Mouse (Mus musculus) forebrain, postnatal 0 days (tissue): ENCODE results near the gene Shroom3. TPM values are rescaled to one million over a fixed set of nuclear protein-coding genes. Genes with fewer than 3 reads are reported as not detected.

Source experiments
- ATAC-seq: fragments of 200-750 bp; cut with Nextera tagmentation; 2 replicates; pipeline ENCODE4 v1.8.0; 2017; ENCODE audit warnings: mild to moderate bottlenecking, moderate library complexity
- DNase-seq: peaks from one replicate; pipeline ENCODE4 v3.0.0-alpha.2; 2015
- H3K27ac ChIP-seq: fragments of 300-500 bp; sonication (generic); 2 replicates; pipeline ENCODE4 v1.5.1; 2014; ENCODE audit warnings: low read depth, mild to moderate bottlenecking, antibody characterized with exemption, low read length, moderate library complexity, mixed read lengths
- H3K27me3 ChIP-seq: fragments of 300-500 bp; sonication (generic); 2 replicates; pipeline ENCODE4 v1.6.1; 2014; ENCODE audit warnings: mild to moderate bottlenecking, low read length, mixed read lengths; ENCODE audit not compliant: insufficient read depth
- H3K36me3 ChIP-seq: fragments of 300-500 bp; sonication (generic); 2 replicates; pipeline ENCODE4 v1.6.1; 2014; ENCODE audit warnings: mild to moderate bottlenecking, moderate library complexity; ENCODE audit not compliant: insufficient read depth
- H3K4me1 ChIP-seq: fragments of 300-500 bp; sonication (generic); 2 replicates; pipeline ENCODE4 v1.6.1; 2014; ENCODE audit warnings: antibody characterized with exemption; ENCODE audit not compliant: insufficient read depth
- H3K4me2 ChIP-seq: fragments of 300-500 bp; sonication (generic); 2 replicates; pipeline ENCODE4 v1.6.1; 2014; ENCODE audit warnings: low read depth, mild to moderate bottlenecking, moderate library complexity
- H3K4me3 ChIP-seq: fragments of 300-500 bp; sonication (generic); 2 replicates; pipeline ENCODE4 v1.5.1; 2014; ENCODE audit warnings: low read depth, low read length, mixed read lengths
- H3K9ac ChIP-seq: fragments of 300-500 bp; sonication (generic); 2 replicates; pipeline ENCODE4 v1.6.1; 2014; ENCODE audit warnings: mild to moderate bottlenecking
- H3K9me3 ChIP-seq: fragments of 300-500 bp; sonication (generic); 2 replicates; pipeline ENCODE4 v1.6.1; 2016; ENCODE audit warnings: low read length
- CTCF ChIP-seq: sonication (generic); IDR thresholded peaks from 2 replicates; pipeline ENCODE4 v1.5.1; 2016; ENCODE audit warnings: antibody characterized with exemption, control low read depth, low read depth
- WGBS: fragments of 180-500 bp; shearing (Covaris S2); extraction: QIAGEN DNeasy Blood & Tissue Kit; methylation state at CpG from one replicate; pipeline ENCODE4 v1.1.7; 2014; 5-methylcytosine and 5-hydroxymethylcytosine counted together
- polyA plus RNA-seq: library from polyadenylated mRNA; unstranded; fragments of >200 nt; fragmentation: Nextera tagmentation; extraction: Ambion mirVana; gene quantifications from 2 replicates; pipeline ENCODE4 v1.2.1, GENCODE M21; 2015
- total RNA-seq: library from RNA; depleted of rRNA; stranded (reverse); fragments of >200 nt; gene quantifications from 2 replicates; pipeline ENCODE4 v1.2.3, GENCODE M21; 2014

Gene Shroom3
- total and polyA plus RNA-seq, 2 experiments from 2014 or later, result 0.91 to 5.8 TPM

GRCm38 (mm10) chr5:92875836-92876235 lies 192.6 kb downstream of the Shroom3 start:
- Histone ChIP-seq H3K27me3 (no peaks in the 10 kb centered on the region), H3K9ac (no peak overlapping the region), H3K4me2 (no peak overlapping the region), H3K9me3 (no peaks in the 10 kb centered on the region), H3K36me3 (no peaks in the 10 kb centered on the region), H3K27ac (no peak overlapping the region), H3K4me3 (no peak overlapping the region), H3K4me1 (no peaks in the 10 kb centered on the region)
- no peak for TF ChIP-seq CTCF
- no peak for ATAC-seq
- DNase-seq, result no peak
- 86% methylated on average over 10 of the region's 10 CpGs for WGBS

DNA sequence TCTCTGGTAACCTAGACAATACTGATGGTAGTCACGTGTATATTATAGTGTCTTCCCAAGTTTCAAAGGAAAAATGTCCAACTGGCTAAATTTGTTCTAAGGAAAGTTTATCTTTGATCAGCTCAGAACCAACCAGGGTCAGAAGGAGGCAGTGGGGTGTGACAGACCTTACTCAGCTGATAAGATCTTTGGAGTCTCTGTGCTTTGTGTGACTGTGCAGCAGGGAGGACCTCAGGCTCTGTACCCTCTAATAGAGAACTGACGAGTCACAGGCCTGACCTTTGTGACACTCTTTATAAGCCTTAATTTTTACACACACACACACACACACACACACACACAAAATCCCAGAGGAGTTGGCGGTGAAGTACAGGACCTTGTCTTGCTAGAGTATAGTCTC lies 193.9 kb downstream of the Shroom3 start:
- WGBS, result 79% methylated on average over 3 of the region's 3 CpGs
- Histone ChIP-seq H3K4me3 (no peak overlapping the region), H3K4me2 (no peak overlapping the region), H3K9ac (no peak overlapping the region), H3K27ac (no peak overlapping the region), H3K4me1 (no peaks in the 10 kb centered on the region), H3K27me3 (no peaks in the 10 kb centered on the region), H3K36me3 (no peaks in the 10 kb centered on the region), H3K9me3 (no peaks in the 10 kb centered on the region)
- ATAC-seq, result no peak
- TF ChIP-seq CTCF, result no peak
- DNase-seq, result no peak

DNA sequence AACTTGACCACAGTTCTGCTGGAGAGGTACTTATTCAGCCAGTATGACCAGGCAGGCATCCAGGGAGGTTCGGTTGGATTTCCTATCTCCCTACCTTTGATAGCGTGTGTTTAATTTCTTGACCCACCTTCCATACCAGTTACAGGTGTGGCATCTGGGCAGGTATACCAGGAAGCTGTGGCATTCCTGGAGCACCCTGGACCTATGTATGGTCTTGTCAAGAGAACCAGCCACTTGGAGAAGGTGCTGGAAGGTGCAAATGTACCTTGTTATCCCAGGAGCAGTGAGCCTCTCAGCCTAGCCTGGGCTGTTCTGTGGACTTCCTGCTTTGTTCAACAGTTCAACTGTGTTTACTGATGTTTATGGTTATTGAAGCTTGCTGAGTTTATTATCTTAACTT lies 197.2 kb downstream of the Shroom3 start:
- DNase-seq (no peak), ATAC-seq (no peak)
- H3K4me2 ChIP-seq, result no peak overlapping the region
- no peaks in the 10 kb centered on the region for H3K36me3 ChIP-seq
- no peaks in the 10 kb centered on the region for H3K4me1 ChIP-seq
- H3K27me3 ChIP-seq, result no peaks in the 10 kb centered on the region
- 95% methylated on average over 2 of the region's 2 CpGs for WGBS
- H3K9ac ChIP-seq, result no peak overlapping the region
- no peaks in the 10 kb centered on the region for H3K9me3 ChIP-seq
- no peak for TF ChIP-seq CTCF
- H3K4me3 ChIP-seq, result no peak overlapping the region
- no peak overlapping the region for H3K27ac ChIP-seq

GRCm38 (mm10) chr5:92880893-92881292 lies 197.7 kb downstream of the Shroom3 start:
- DNase-seq (no peak), ATAC-seq (no peak)
- 80% methylated on average over 4 of the region's 4 CpGs for WGBS

GRCm38 (mm10) chr5:92886141-92886540 lies 202.9 kb downstream of the Shroom3 start:
- Histone ChIP-seq H3K27ac (no peak overlapping the region), H3K4me1 (no peaks in the 10 kb centered on the region), H3K4me3 (no peak overlapping the region), H3K27me3 (no peaks in the 10 kb centered on the region), H3K36me3 (no peaks in the 10 kb centered on the region), H3K9me3 (no peaks in the 10 kb centered on the region), H3K4me2 (no peak overlapping the region), H3K9ac (no peak overlapping the region)
- no peak for ATAC-seq
- 69% methylated on average over 4 of the region's 4 CpGs for WGBS
- TF ChIP-seq CTCF, result no peak
- DNase-seq, result no peak

More at GRCm38 (mm10) chr5:92880893-92881292, 197.7 kb downstream of the Shroom3 start:
- Histone ChIP-seq H3K4me1 (no peaks in the 10 kb centered on the region), H3K4me2 (no peak overlapping the region), H3K27ac (no peak overlapping the region), H3K36me3 (no peaks in the 10 kb centered on the region), H3K27me3 (no peaks in the 10 kb centered on the region), H3K9me3 (no peaks in the 10 kb centered on the region), H3K4me3 (no peak overlapping the region), H3K9ac (no peak overlapping the region)
- no peak for TF ChIP-seq CTCF

DNA sequence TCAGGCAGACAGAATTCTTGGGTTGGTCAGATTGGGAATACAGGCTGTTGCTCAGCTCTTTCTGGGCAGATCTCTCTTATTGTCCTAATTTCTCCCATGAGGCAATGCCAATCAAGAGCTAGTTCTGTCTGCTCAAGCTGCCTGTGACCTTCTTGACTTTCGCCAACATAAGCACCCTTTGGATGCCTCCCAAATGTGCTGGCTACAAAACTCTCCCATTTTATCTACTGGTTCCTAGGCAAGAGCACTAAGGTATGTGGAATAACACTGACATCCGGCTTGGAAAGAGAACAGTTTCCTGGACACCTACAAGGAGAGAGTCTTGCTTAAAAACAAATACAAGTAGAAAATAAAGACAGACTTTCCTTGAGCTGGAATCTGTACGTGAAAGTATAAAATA lies 204.3 kb downstream of the Shroom3 start:
- no peak for ATAC-seq
- Histone ChIP-seq H3K4me2 (no peak overlapping the region), H3K27me3 (no peaks in the 10 kb centered on the region), H3K9ac (no peak overlapping the region), H3K4me3 (no peak overlapping the region), H3K9me3 (no peaks in the 10 kb centered on the region), H3K27ac (no peak overlapping the region), H3K36me3 (no peaks in the 10 kb centered on the region), H3K4me1 (no peaks in the 10 kb centered on the region)
- TF ChIP-seq CTCF, result no peak
- 56% methylated on average over 3 of the region's 3 CpGs for WGBS
- DNase-seq, result no peak

DNA sequence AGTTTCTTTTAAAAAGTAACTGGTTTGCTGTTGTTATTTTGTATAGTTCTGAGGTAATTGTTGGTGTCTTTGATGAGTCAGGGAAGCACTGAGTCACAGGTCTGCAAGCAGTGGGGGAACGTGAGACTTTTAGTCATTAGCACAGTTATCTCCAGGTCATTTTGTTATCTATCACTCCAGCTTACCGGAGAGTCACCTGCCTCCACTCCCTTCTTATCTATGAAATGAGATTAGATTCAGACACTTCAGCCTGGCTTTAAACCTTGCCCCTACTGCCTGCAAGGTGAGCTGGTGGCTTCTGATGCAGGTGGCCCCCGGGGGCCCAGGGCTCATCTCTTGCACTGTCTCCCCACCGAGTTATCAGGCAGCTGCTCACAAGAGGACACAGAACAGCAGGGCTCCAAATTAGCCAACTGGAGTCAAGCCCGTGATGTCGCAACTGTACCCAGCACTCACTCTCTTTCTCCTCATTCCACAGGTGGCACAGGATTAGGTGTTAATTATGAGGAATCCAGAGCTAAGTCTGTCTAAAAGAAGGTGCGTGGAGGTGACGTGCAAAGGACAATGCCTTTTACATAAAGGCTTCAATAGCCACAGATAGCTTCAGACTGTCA lies 205.5 kb downstream of the Shroom3 start:
- H3K9me3 ChIP-seq, result no peaks in the 10 kb centered on the region
- no peak overlapping the region for H3K4me2 ChIP-seq
- no peak for DNase-seq
- no peaks in the 10 kb centered on the region for H3K27me3 ChIP-seq
- no peak overlapping the region for H3K27ac ChIP-seq
- ATAC-seq, result no peak
- no peaks in the 10 kb centered on the region for H3K36me3 ChIP-seq
- H3K4me1 ChIP-seq, result no peaks in the 10 kb centered on the region
- 63% methylated on average over 8 of the region's 8 CpGs for WGBS
- no peak overlapping the region for H3K4me3 ChIP-seq
- TF ChIP-seq CTCF, result no peak
- H3K9ac ChIP-seq, result no peak overlapping the region
